Mouse (Mus musculus): ENCODE measurements around the gene Ripk3.

The Ripk3 gene

GRCm38 (mm10) chr14:55758363-55758784 lies 30.3 kb downstream of the Ripk3 start, which contains the start of gene Cideb:
Gene Cideb, minus strand, starts transcription at chr14:55758458.
- DNase-seq = no peak

GRCm38 (mm10) chr14:55757566-55757965 lies 31.1 kb downstream of the Ripk3 start:
- DNase-seq = no peak

DNA sequence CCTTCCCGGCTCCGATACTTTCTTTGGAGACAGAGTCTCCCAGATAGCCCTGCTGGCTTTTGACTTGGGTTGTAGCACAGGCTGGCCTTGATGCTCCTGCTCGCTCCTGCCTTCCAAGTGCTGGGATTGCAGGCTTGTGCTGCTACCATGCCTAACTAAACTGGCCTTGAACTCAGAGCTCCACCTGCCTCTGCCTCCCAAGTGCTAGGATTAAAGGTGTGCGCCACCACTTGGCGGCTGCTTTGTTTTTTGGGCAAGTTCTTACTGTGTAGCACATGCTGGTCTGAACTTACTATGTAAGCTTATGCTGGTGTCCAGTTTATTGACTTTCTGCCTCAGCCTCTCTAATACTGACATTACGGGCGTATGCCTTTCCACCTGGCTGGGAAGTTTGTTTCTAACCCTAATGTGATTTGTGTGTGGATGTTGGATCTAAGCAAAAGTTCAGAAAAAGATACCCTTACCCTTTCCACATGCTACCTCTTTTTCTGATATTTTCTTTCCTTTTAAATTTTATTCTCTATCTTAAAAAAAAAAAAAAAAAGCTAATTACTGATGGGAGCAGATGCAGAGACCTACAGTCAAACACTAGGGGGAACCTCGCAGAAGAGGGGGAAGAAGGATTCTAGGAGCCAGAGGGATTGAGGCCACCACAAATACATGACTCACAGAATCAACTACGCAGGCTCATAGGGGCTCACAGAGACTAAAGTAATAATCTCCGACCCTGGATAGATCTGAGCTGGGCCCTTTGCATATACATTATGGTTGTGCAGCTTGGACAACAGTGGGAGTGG lies 41.4 kb downstream of the Ripk3 start:
- DNase-seq = no peak

GRCm38 (mm10) chr14:55745861-55746237 lies 42.8 kb downstream of the Ripk3 start:
- DNase-seq = no peak

DNA sequence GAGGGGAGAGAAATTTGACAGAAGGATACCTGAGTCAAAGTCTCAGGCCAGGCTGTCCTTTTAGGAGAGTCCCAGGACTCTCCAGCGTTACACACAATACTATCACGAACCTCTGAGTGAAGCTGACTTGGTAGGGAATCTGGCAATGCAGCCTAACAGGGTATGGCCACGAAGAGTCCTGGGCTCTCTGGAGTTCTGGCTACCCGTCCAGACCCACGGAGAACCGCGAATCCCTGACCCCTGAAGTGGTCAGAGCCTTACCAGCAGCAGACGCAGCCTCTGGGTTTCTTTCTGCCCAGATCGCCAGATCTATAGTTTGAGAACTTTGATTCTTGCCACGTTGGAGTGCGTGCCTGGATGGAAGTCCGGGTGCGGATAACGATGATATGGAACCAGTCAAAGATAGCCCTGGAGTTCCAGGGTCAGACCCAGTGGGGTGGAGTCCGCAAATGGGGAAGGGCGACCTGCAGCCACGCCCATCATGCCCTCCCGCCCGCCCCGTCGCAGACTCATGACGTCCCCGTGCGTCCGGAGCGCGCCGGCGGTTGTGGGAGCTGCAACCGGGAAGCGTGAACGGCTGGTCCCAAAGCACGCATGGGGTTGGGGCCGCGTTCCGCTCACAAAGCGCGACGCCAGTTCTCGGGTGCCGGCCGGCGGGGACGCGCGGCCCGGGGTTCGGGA lies 43.3 kb downstream of the Ripk3 start, which contains the start of the genes Dhrs1 and Nop9:
Dhrs1 (minus strand) TSS at position 511 of the 681 bp plus-strand sequence.
Nop9 (plus strand) TSS at position 514 of the 681 bp plus-strand sequence.
- DNase-seq = peak; percentile 83

- peak; percentile 84 for DNase-seq
Measured at GRCm38 (mm10) chr14:55743711-55744110, 45.0 kb downstream of the Ripk3 start.

DNA sequence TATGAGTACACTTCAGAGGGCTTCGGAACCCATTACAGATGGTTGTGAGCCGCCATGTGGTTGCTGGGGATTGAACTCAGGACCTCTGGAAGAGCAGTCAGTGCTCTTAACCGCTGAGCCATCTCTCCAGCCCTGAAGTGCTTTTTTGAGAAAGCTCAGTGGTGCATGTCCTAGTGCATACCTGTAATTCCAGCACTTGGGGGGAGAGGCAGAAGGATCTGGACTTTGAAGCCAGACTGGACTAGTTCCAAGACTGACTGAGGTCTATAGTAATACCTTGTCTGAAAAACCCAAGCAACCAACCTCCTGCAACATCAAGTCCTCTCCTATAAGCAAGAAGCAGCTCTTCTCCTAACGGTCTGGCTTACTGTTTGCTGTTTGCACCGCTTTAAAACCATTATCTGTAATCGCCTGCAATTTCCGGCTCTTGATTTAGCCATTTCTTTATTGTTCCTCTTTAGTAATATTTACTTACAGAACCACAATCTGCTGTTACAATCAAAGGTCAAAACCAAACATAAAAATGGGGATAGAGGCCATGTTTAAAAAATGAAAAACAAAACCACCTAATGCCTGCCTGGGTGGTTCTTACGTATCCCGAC lies 51.5 kb downstream of the Ripk3 start:
- no peak for DNase-seq

DNA sequence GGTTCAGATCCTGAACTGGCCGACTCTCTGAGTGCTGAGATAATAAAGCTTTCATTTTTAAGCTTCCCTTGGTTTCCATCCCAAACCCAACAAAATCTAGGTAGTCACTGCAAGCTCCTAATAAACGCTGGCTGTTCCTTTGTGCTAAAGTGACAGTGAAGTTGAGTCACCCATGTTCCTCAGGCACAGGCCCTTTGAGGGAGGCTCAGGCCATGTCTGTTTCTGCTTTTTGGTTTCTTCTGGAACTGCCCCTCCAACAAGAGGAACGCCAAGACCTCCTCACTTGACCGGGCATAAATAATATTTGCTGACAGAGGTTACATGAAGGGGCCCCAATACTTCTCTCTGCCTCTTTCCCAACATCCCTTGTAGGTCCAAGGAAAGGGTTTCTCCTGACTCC lies 52.9 kb downstream of the Ripk3 start:
- DNase-seq = no peak

DNA sequence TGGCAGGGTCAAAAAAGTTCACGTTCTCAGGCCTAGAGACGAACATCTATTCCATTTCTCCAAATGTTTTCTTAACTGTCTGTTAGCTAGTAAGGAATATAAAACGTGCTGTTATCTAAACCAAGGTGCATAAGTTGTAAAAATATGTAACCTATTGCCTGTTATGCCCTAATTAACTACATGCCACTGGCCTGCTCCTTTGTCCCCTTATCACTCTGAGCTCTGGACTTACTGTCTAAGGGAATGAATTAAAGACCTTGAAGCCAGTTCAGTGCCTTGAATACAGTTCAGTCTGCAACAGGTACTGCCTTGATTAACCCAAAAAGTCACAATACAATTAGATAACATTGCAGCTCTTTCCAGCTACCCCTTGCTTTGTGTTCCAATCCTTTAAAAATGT lies 53.3 kb downstream of the Ripk3 start:
- DNase-seq = no peak
